Mouse (Mus musculus): Measurements from ENCODE around the gene Gria3. TPM values are rescaled to one million over a fixed set of nuclear protein-coding genes. Genes with fewer than 3 reads are reported as not detected.

The Gria3 gene
- polyA plus RNA-seq (2021; fragmentation: Nextera tagmentation): 44.0 and 57.3 TPM in 2 replicates
- long read RNA-seq, experiment 1, full-length matches to known transcripts: 101 of 246 reads
- long read RNA-seq, experiment 1, partial matches to known transcripts: 112 of 246 reads
- long read RNA-seq, experiment 1, other reads (novel, unspliced or antisense): 33 of 246 reads
- long read RNA-seq, experiment 2, full-length matches to known transcripts: 28 of 134 reads
- long read RNA-seq, experiment 2, partial matches to known transcripts: 94 of 134 reads
- long read RNA-seq, experiment 2, other reads (novel, unspliced or antisense): 12 of 134 reads

GRCm38 (mm10) chrX:41400058-41400904, at the start of gene Gria3:
Gene Gria3, plus strand, starts transcription at chrX:41400854.

